Mouse (Mus musculus): ENCODE data around the gene Cacnb1.

- TF ChIP-seq CHD1 (IDR thresholded peaks at IDR 0.05; ENCODE audit: low read depth, low read length), result no peak
- TF ChIP-seq TCF12 (IDR thresholded peaks at IDR 0.05; ENCODE audit: low read depth, low read length), result no peak
- no peak for TF ChIP-seq CTCF (conservative IDR thresholded peaks at IDR 0.05 in 1 of 2, IDR thresholded peaks at IDR 0.05 in 1 of 2; ENCODE audit: low read depth in 2 of 2, low read length in 2 of 2)
- no peak for TF ChIP-seq MYC (IDR thresholded peaks at IDR 0.05; ENCODE audit: low read depth, low read length)
- no peak for TF ChIP-seq POLR2A (IDR thresholded peaks at IDR 0.05; ENCODE audit: low read depth, low read length)
- no peak for TF ChIP-seq USF1 (IDR thresholded peaks at IDR 0.05; ENCODE audit: low read depth, low read length)
- no peak for TF ChIP-seq ZNF384 (IDR thresholded peaks at IDR 0.05; ENCODE audit: low read depth, low read length)
- no peak for TF ChIP-seq ELF1 (IDR thresholded peaks at IDR 0.05; ENCODE audit: low read depth, low read length)
- TF ChIP-seq TBP (conservative IDR thresholded peaks at IDR 0.05; ENCODE audit: low read depth, low read length), result no peak
- TF ChIP-seq BHLHE40 (IDR thresholded peaks at IDR 0.05; ENCODE audit: low read depth, low read length), result no peak
- no peak for TF ChIP-seq MXI1 (IDR thresholded peaks at IDR 0.05; ENCODE audit: low read depth, low read length)
- TF ChIP-seq EP300 (IDR thresholded peaks at IDR 0.05; ENCODE audit: low read length), result no peak
- TF ChIP-seq MAZ (IDR thresholded peaks at IDR 0.05; ENCODE audit: low read depth, low read length), result no peak
- TF ChIP-seq RAD21 (IDR thresholded peaks at IDR 0.05; ENCODE audit: low read depth, low read length), result no peak
Observed at GRCm38 (mm10) chr11:98034840-98035239, 12.0 kb upstream of the Cacnb1 start.
